Mouse (Mus musculus) bone marrow, adult 2 months (tissue): Measurements from ENCODE around the gene Zfp971.
"Not testable (repeated sequence)": the region's sequence is repeated elsewhere in the genome, so short reads cannot be mapped to it uniquely, and the experiment has no call there.

Experiments used
- CTCF ChIP-seq: fragments of 200-500 bp; IDR thresholded peaks from 2 replicates; pipeline ENCODE4 v1.5.1; 2011; ENCODE audit warnings: low read length, control low read depth; ENCODE audit not compliant: control insufficient read depth, insufficient read depth
- POLR2A ChIP-seq: fragments of 200-500 bp; IDR thresholded peaks from 2 replicates; pipeline ENCODE4 v1.6.1; 2011; ENCODE audit warnings: low read depth, mild to moderate bottlenecking, control low read depth, low read length, borderline replicate concordance; ENCODE audit not compliant: control insufficient read depth

- TF ChIP-seq POLR2A, CTCF: not testable (repeated sequence)
Measured at GRCm38 (mm10) chr2:178078166-178078717, 55.2 kb downstream of the Zfp971 start, which contains the start of gene Zfp931.
